Mouse (Mus musculus) MEL (cell line): ENCODE results near the gene Gfod1. TPM values are rescaled to one million over a fixed set of nuclear protein-coding genes. Genes with fewer than 3 reads are reported as not detected.

ENCODE experiments used
- DNase-seq: peaks from one replicate; pipeline ENCODE4 v3.0.0; 2011; ENCODE audit warnings: low read depth, low spot score
- H3K27ac ChIP-seq: 2 replicates; pipeline ENCODE4 v1.5.1; 2012; ENCODE audit warnings: low read depth, mild to moderate bottlenecking, control low read depth, low read length, moderate library complexity; ENCODE audit not compliant: control insufficient read depth
- H3K27me3 ChIP-seq, 2 experiments: fragments of 150-350 bp in 1 of 2; sonication (generic) in 1 of 2; 2 replicates each; pipeline ENCODE4 v1.6.1; 2012; ENCODE audit warnings: low read length in 2 of 2, mild to moderate bottlenecking in 2 of 2, improper control_type of control experiment in 1 of 2, moderate library complexity in 1 of 2; ENCODE audit not compliant: insufficient read depth in 2 of 2, control insufficient read depth in 1 of 2
- H3K36me3 ChIP-seq, 2 experiments: 2 replicates each; pipeline ENCODE4 v1.6.1; 2012 to 2014; ENCODE audit warnings: low read length in 2 of 2, improper control_type of control experiment in 1 of 2, inconsistent platforms in 1 of 2, mild to moderate bottlenecking in 1 of 2; ENCODE audit not compliant: insufficient read depth in 2 of 2, control insufficient read depth in 1 of 2
- H3K4me1 ChIP-seq, 2 experiments: fragments of 150-350 bp in 1 of 2; sonication (generic) in 1 of 2; 2 replicates each; pipeline ENCODE4 v1.6.1; 2012; ENCODE audit warnings: low read length in 2 of 2, improper control_type of control experiment in 1 of 2, mild to moderate bottlenecking in 1 of 2; ENCODE audit not compliant: insufficient read depth in 2 of 2, control insufficient read depth in 1 of 2
- H3K4me3 ChIP-seq, 2 experiments: fragments of 150-350 bp in 1 of 2; sonication (generic) in 1 of 2; 2 replicates each; pipeline ENCODE4 v1.5.1; 2012; ENCODE audit warnings: low read depth in 2 of 2, low read length in 2 of 2, mild to moderate bottlenecking in 2 of 2, moderate library complexity in 2 of 2, control low read depth in 1 of 2, improper control_type of control experiment in 1 of 2; ENCODE audit not compliant: control insufficient read depth in 1 of 2, insufficient read depth in 1 of 2
- H3K79me2 ChIP-seq: 2 replicates; pipeline ENCODE4 v1.6.1; 2012; ENCODE audit warnings: mild to moderate bottlenecking, low read length, moderate library complexity; ENCODE audit not compliant: control insufficient read depth, poor library complexity, insufficient read depth
- H3K9ac ChIP-seq: 2 replicates; pipeline ENCODE4 v1.6.1; 2012; ENCODE audit warnings: low read depth, mild to moderate bottlenecking, control low read depth, low read length, moderate library complexity; ENCODE audit not compliant: control insufficient read depth, poor library complexity, severe bottlenecking
- H3K9me3 ChIP-seq: fragments of 150-350 bp; sonication (generic); replicated peaks from 2 replicates; pipeline ENCODE4 v1.6.1; 2012; ENCODE audit warnings: mild to moderate bottlenecking, low read length, improper control_type of control experiment, moderate library complexity; ENCODE audit not compliant: insufficient read depth
- BHLHE40 ChIP-seq: IDR thresholded peaks from 2 replicates; pipeline ENCODE4 v1.6.1; 2012; ENCODE audit warnings: low read depth, mild to moderate bottlenecking, inconsistent platforms, low read length, improper control_type of control experiment, borderline replicate concordance
- CHD1 ChIP-seq: IDR thresholded peaks from 2 replicates; pipeline ENCODE4 v1.6.1; 2012; ENCODE audit warnings: low read depth, mild to moderate bottlenecking, inconsistent platforms, low read length, improper control_type of control experiment
- CHD2 ChIP-seq: IDR thresholded peaks from 2 replicates; pipeline ENCODE4 v1.6.1; 2011; ENCODE audit warnings: low read length, improper control_type of control experiment
- CTCF ChIP-seq, 3 experiments: IDR thresholded peaks in 2 of 3; conservative IDR thresholded peaks in 1 of 3; 2 replicates each; pipeline ENCODE4 v1.5.1; 2011 to 2012; ENCODE audit warnings: low read length in 3 of 3, low read depth in 2 of 3, mild to moderate bottlenecking in 2 of 3, improper control_type of control experiment in 1 of 3, inconsistent platforms in 1 of 3, mixed read lengths in 1 of 3, moderate library complexity in 1 of 3; ENCODE audit not compliant: control insufficient read depth in 1 of 3, insufficient read depth in 1 of 3, poor library complexity in 1 of 3, severe bottlenecking in 1 of 3
- E2F4 ChIP-seq: IDR thresholded peaks from 2 replicates; pipeline ENCODE4 v1.6.1; 2011; ENCODE audit warnings: low read depth, low read length, improper control_type of control experiment, borderline replicate concordance
- ELF1 ChIP-seq: IDR thresholded peaks from 2 replicates; pipeline ENCODE4 v1.6.1; 2014; ENCODE audit warnings: low read depth, mild to moderate bottlenecking, inconsistent platforms, low read length, improper control_type of control experiment, moderate library complexity
- EP300 ChIP-seq, 2 experiments: IDR thresholded peaks; 2 replicates each; pipeline ENCODE4 v1.6.1; 2011; ENCODE audit warnings: improper control_type of control experiment in 2 of 2, low read length in 2 of 2, low read depth in 1 of 2, mild to moderate bottlenecking in 1 of 2
- ETS1 ChIP-seq: IDR thresholded peaks from 2 replicates; pipeline ENCODE4 v1.6.1; 2012; ENCODE audit warnings: low read depth, mild to moderate bottlenecking, inconsistent platforms, low read length, improper control_type of control experiment, moderate library complexity
- GABPA ChIP-seq: IDR thresholded peaks from 2 replicates; pipeline ENCODE4 v1.6.1; 2012; ENCODE audit warnings: low read depth, mild to moderate bottlenecking, inconsistent platforms, low read length, improper control_type of control experiment, moderate library complexity
- GATA1 ChIP-seq: IDR thresholded peaks from 2 replicates; pipeline ENCODE4 v1.6.1; 2011; ENCODE audit warnings: low read depth, low read length, improper control_type of control experiment
- HCFC1 ChIP-seq: IDR thresholded peaks from 2 replicates; pipeline ENCODE4 v1.6.1; 2012; ENCODE audit warnings: low read depth, mild to moderate bottlenecking, inconsistent platforms, low read length, improper control_type of control experiment, moderate library complexity
- JUND ChIP-seq: IDR thresholded peaks from 2 replicates; pipeline ENCODE4 v1.6.1; 2011; ENCODE audit warnings: low read depth, mild to moderate bottlenecking, improper control_type of control experiment, low read length
- KAT2A ChIP-seq: conservative IDR thresholded peaks from 2 replicates; pipeline ENCODE4 v1.6.1; 2012; ENCODE audit warnings: low read depth, low read length, improper control_type of control experiment, inconsistent platforms
- MAFK ChIP-seq: IDR thresholded peaks from 2 replicates; pipeline ENCODE4 v1.6.1; 2011; ENCODE audit warnings: low read depth, mild to moderate bottlenecking, low read length, improper control_type of control experiment, borderline replicate concordance
- MAX ChIP-seq: IDR thresholded peaks from 2 replicates; pipeline ENCODE4 v1.6.1; 2011; ENCODE audit warnings: low read length, improper control_type of control experiment
- MAZ ChIP-seq: IDR thresholded peaks from 2 replicates; pipeline ENCODE4 v1.6.1; 2012; ENCODE audit warnings: low read depth, mild to moderate bottlenecking, inconsistent platforms, low read length, improper control_type of control experiment
- MEF2A ChIP-seq: IDR thresholded peaks from 2 replicates; pipeline ENCODE4 v1.6.1; 2014; ENCODE audit warnings: low read depth, mild to moderate bottlenecking, inconsistent platforms, low read length, improper control_type of control experiment; ENCODE audit not compliant: poor library complexity, insufficient replicate concordance, severe bottlenecking; ENCODE audit errors: extremely low read depth
- MXI1 ChIP-seq: IDR thresholded peaks from 2 replicates; pipeline ENCODE4 v1.6.1; 2011; ENCODE audit warnings: mild to moderate bottlenecking, low read depth, low read length, improper control_type of control experiment
- MYB ChIP-seq: IDR thresholded peaks from 2 replicates; pipeline ENCODE4 v1.6.1; 2011; ENCODE audit warnings: mild to moderate bottlenecking, low read depth, low read length, improper control_type of control experiment
- MYC ChIP-seq: IDR thresholded peaks from 2 replicates; pipeline ENCODE4 v1.6.1; 2011; ENCODE audit warnings: low read depth, mild to moderate bottlenecking, low read length, improper control_type of control experiment, moderate library complexity
- NELFE ChIP-seq: IDR thresholded peaks from 2 replicates; pipeline ENCODE4 v1.6.1; 2011; ENCODE audit warnings: low read depth, low read length, improper control_type of control experiment
- NRF1 ChIP-seq: IDR thresholded peaks from 2 replicates; pipeline ENCODE4 v1.6.1; 2014; ENCODE audit warnings: low read depth, mild to moderate bottlenecking, inconsistent platforms, low read length, improper control_type of control experiment, moderate library complexity; ENCODE audit not compliant: poor library complexity, insufficient read depth, severe bottlenecking
- POLR2A ChIP-seq, 2 experiments: IDR thresholded peaks; 2 replicates each; pipeline ENCODE4 v1.6.1; 2011 to 2012; ENCODE audit warnings: low read length in 2 of 2, mild to moderate bottlenecking in 2 of 2, control low read depth in 1 of 2, improper control_type of control experiment in 1 of 2, low read depth in 1 of 2, moderate library complexity in 1 of 2; ENCODE audit not compliant: control insufficient read depth in 1 of 2, insufficient read depth in 1 of 2, poor library complexity in 1 of 2
- POLR2AphosphoS2 ChIP-seq: IDR thresholded peaks from 2 replicates; pipeline ENCODE4 v1.6.1; 2011; ENCODE audit warnings: low read length, improper control_type of control experiment
- POLR2AphosphoS5 ChIP-seq: IDR thresholded peaks from 2 replicates; pipeline ENCODE4 v1.6.1; 2012; ENCODE audit warnings: low read depth, borderline replicate concordance, mild to moderate bottlenecking, inconsistent platforms, low read length, moderate library complexity, mixed read lengths
- RAD21 ChIP-seq: IDR thresholded peaks from 2 replicates; pipeline ENCODE4 v1.6.1; 2011; ENCODE audit warnings: mild to moderate bottlenecking, low read depth, low read length, improper control_type of control experiment
- RCOR1 ChIP-seq: IDR thresholded peaks from 2 replicates; pipeline ENCODE4 v1.6.1; 2012; ENCODE audit warnings: low read depth, mild to moderate bottlenecking, inconsistent platforms, low read length, improper control_type of control experiment
- SIN3A ChIP-seq: IDR thresholded peaks from 2 replicates; pipeline ENCODE4 v1.6.1; 2012; ENCODE audit warnings: low read length, improper control_type of control experiment, inconsistent platforms
- SMC3 ChIP-seq: IDR thresholded peaks from 2 replicates; pipeline ENCODE4 v1.6.1; 2011; ENCODE audit warnings: low read depth, low read length, improper control_type of control experiment
- TAL1 ChIP-seq: IDR thresholded peaks from 2 replicates; pipeline ENCODE4 v1.6.1; 2012; ENCODE audit warnings: mild to moderate bottlenecking, inconsistent platforms, low read length, moderate library complexity, mixed read lengths
- TBP ChIP-seq: IDR thresholded peaks from 2 replicates; pipeline ENCODE4 v1.8.0; 2011; ENCODE audit warnings: low read depth, low read length, improper control_type of control experiment
- TCF12 ChIP-seq: IDR thresholded peaks from 2 replicates; pipeline ENCODE4 v1.6.1; 2014; ENCODE audit warnings: low read depth, mild to moderate bottlenecking, inconsistent platforms, low read length, improper control_type of control experiment, moderate library complexity
- UBTF ChIP-seq: IDR thresholded peaks from 2 replicates; pipeline ENCODE4 v1.6.1; 2012; ENCODE audit warnings: low read depth, mild to moderate bottlenecking, inconsistent platforms, low read length, improper control_type of control experiment, moderate library complexity, borderline replicate concordance; ENCODE audit not compliant: insufficient read depth
- USF1 ChIP-seq: IDR thresholded peaks from 2 replicates; pipeline ENCODE4 v1.6.1; 2014; ENCODE audit warnings: low read depth, mild to moderate bottlenecking, inconsistent platforms, low read length, improper control_type of control experiment, moderate library complexity
- USF2 ChIP-seq, 2 experiments: IDR thresholded peaks; 2 replicates each; pipeline ENCODE4 v1.6.1; 2011 to 2012; ENCODE audit warnings: improper control_type of control experiment in 2 of 2, low read length in 2 of 2, borderline replicate concordance in 1 of 2, inconsistent platforms in 1 of 2, low read depth in 1 of 2, mild to moderate bottlenecking in 1 of 2; ENCODE audit not compliant: insufficient read depth in 1 of 2
- ZC3H11A ChIP-seq: IDR thresholded peaks from 2 replicates; pipeline ENCODE4 v1.6.1; 2012; ENCODE audit warnings: low read depth, mild to moderate bottlenecking, inconsistent platforms, low read length, improper control_type of control experiment
- ZKSCAN1 ChIP-seq: IDR thresholded peaks from 2 replicates; pipeline ENCODE4 v1.6.1; 2012; ENCODE audit warnings: low read depth, mild to moderate bottlenecking, inconsistent platforms, low read length, improper control_type of control experiment, moderate library complexity
- ZMIZ1 ChIP-seq: IDR thresholded peaks from 2 replicates; pipeline ENCODE4 v1.6.1; 2012; ENCODE audit warnings: low read depth, mild to moderate bottlenecking, inconsistent platforms, low read length, improper control_type of control experiment, moderate library complexity
- ZNF384 ChIP-seq: IDR thresholded peaks from 2 replicates; pipeline ENCODE4 v1.6.1; 2012; ENCODE audit warnings: low read depth, mild to moderate bottlenecking, inconsistent platforms, low read length, improper control_type of control experiment
- polyA plus RNA-seq, 2 experiments: library from polyadenylated mRNA; stranded (reverse) in 1 of 2; unstranded in 1 of 2; fragments of >175 nt in 1 of 2; fragments of >200 nt in 1 of 2; gene quantifications; 2 replicates each; pipeline versions ENCODE4 v1.2.1 to v1.2.4; 2012; ENCODE audit warnings: low replicate concordance in 2 of 2, low read depth in 1 of 2; ENCODE audit not compliant: insufficient read length in 2 of 2, insufficient read depth in 1 of 2, missing spikeins in 1 of 2
- total RNA-seq: library from RNA; depleted of rRNA; stranded (reverse); fragments of 300-350 nt; gene quantifications from 2 replicates; pipeline ENCODE4 v1.2.3, GENCODE M21; 2012

Gene Gfod1
- total and polyA plus RNA-seq, 3 experiments, result 0.27 to 0.93 TPM; not detected in 1

DNA sequence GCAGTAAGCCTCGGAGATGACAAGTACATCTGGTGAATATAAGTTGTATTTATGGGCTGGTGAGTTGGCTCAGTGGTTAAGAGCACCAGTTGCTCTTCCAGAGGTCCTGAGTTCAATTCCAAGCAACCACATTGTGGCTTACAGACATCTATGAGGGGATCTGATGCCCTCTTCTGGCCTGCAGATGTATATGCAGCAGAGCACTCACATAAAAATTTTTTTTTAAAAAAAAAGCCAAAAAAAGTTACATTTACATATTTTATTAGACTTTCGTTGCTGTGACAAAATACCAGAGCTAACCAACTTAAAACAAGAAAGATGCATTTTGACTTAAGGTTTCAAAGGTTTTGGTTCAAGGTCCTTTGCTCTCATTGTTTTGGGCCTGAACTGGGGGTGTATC is 17.5 kb upstream of the Gfod1 start:
- Histone ChIP-seq H3K27ac (no peak overlapping the region), H3K4me3 (no peak overlapping the region), H3K9ac (no peak overlapping the region), H3K9me3 (no peaks in the 10 kb centered on the region), H3K79me2 (no peaks in the 10 kb centered on the region), H3K27me3 (peaks cover 1 to 3% of the 10 kb centered on the region in 2 experiments; a peak in 3 of 4 replicates), H3K36me3 (no peaks in the 10 kb centered on the region; a peak in 1 of 4 replicates), H3K4me1 (peaks cover 0 to 11% of the 10 kb centered on the region in 2 experiments; a peak in 2 of 4 replicates)
- DNase-seq, result peak; percentile 54
- TF ChIP-seq ZNF384, result peak; percentile 91
- no peak for TF ChIP-seq POLR2AphosphoS2
- no peak for TF ChIP-seq USF2 (IDR thresholded peaks at IDR 0.05; ENCODE audit: borderline replicate concordance in 1 of 2, insufficient read depth in 1 of 2, low read depth in 1 of 2, low read length in 2 of 2)
- no peak for TF ChIP-seq NELFE
- TF ChIP-seq HCFC1, result no peak
- TF ChIP-seq MEF2A, result no peak
- TF ChIP-seq NRF1, result no peak
- no peak for TF ChIP-seq BHLHE40
- TF ChIP-seq JUND, result no peak
- TF ChIP-seq CTCF (IDR thresholded peaks at IDR 0.05 in 2 of 3, conservative IDR thresholded peaks at IDR 0.05 in 1 of 3; ENCODE audit: control insufficient read depth in 1 of 3, insufficient read depth in 1 of 3, low read depth in 2 of 3, low read length in 3 of 3, poor library complexity in 1 of 3, severe bottlenecking in 1 of 3), result peak; percentile 35 to 62 (median 43)
- TF ChIP-seq MXI1, result no peak
- TF ChIP-seq MAX, result no peak
- no peak for TF ChIP-seq SIN3A
- no peak for TF ChIP-seq CHD1
- no peak for TF ChIP-seq UBTF
- TF ChIP-seq KAT2A, result no peak
- TF ChIP-seq SMC3, result peak; percentile 76
- no peak for TF ChIP-seq POLR2AphosphoS5
- no peak for TF ChIP-seq ELF1
- no peak for TF ChIP-seq USF1
- TF ChIP-seq RAD21, result peak; percentile 65
- no peak for TF ChIP-seq RCOR1
- no peak for TF ChIP-seq MAZ
- TF ChIP-seq E2F4, result no peak
- peak; percentile 93 for TF ChIP-seq ZC3H11A
- no peak for TF ChIP-seq ETS1
- TF ChIP-seq EP300 (IDR thresholded peaks at IDR 0.05; ENCODE audit: low read depth in 1 of 2, low read length in 2 of 2), result no peak
- TF ChIP-seq TAL1, result no peak
- no peak for TF ChIP-seq POLR2A (IDR thresholded peaks at IDR 0.05; ENCODE audit: control insufficient read depth in 1 of 2, insufficient read depth in 1 of 2, low read depth in 1 of 2, low read length in 2 of 2, poor library complexity in 1 of 2)
- no peak for TF ChIP-seq TCF12
- no peak for TF ChIP-seq ZMIZ1
- no peak for TF ChIP-seq MAFK
- TF ChIP-seq ZKSCAN1, result no peak
- TF ChIP-seq MYC, result no peak
- TF ChIP-seq CHD2, result no peak
- no peak for TF ChIP-seq GABPA
- peak; percentile 89 for TF ChIP-seq TBP
- TF ChIP-seq GATA1, result no peak
- no peak for TF ChIP-seq MYB
